Mouse (Mus musculus): ENCODE measurements around the gene Ndufb8. TPM values are rescaled to one million over a fixed set of nuclear protein-coding genes. Genes with fewer than 3 reads are reported as not detected.

Ndufb8 gene
- total RNA-seq (2023), result 100 to 1,000 TPM; 182 to 192 TPM

GRCm38 (mm10) chr19:44554861-44555590 lies at the start of gene Ndufb8:
Gene Ndufb8, minus strand, starts transcription at chr19:44555440.

GRCm38 (mm10) chr19:44562652-44563206 lies 7.5 kb upstream of the Ndufb8 start, which contains the start of gene Hif1an:
Gene Hif1an, plus strand, starts transcription at chr19:44562850.

GRCm38 (mm10) chr19:44552731-44553130 lies 2.5 kb downstream of the Ndufb8 start, which contains the start of gene Gm20538:
Gene Gm20538, minus strand, starts transcription at chr19:44552831.

GRCm38 (mm10) chr19:44545321-44546041 lies 9.8 kb downstream of the Ndufb8 start, which contains the start of gene Sec31b:
Gene Sec31b, minus strand, starts transcription at chr19:44545864.

Other genes with a start within 250 kb of the Ndufb8 start
- under 1 TPM; 0.11 to 0.26 TPM for gene Scd4, start 222.3 kb downstream of the Ndufb8 start, total RNA-seq (2023)
- gene Scd1, start 147.6 kb downstream of the Ndufb8 start, total RNA-seq (2023), result 1 to 10 TPM; 6.4 to 6.6 TPM
- gene Wnt8b, start 62.0 kb downstream of the Ndufb8 start, total RNA-seq (2023), result not detected
- under 1 TPM; 0.75 to 0.76 TPM for gene Sec31b, start 9.6 kb downstream of the Ndufb8 start, total RNA-seq (2023)
- gene Gm20538, start 2.6 kb downstream of the Ndufb8 start, total RNA-seq (2023), result not detected
- 10 to 100 TPM; 27.8 to 28.1 TPM for gene Hif1an, start 7.4 kb upstream of the Ndufb8 start, total RNA-seq (2023)
- gene Pax2, start 200.6 kb upstream of the Ndufb8 start, total RNA-seq (2023), result not detected

Data from neutrophil, adult 59 days (primary cell).